Mouse (Mus musculus) stomach, postnatal 0 days (tissue): Measurements from ENCODE around the gene Dnmt3l.

Experiments
- CTCF ChIP-seq: IDR thresholded peaks from 2 replicates; pipeline ENCODE4 v1.5.1; 2016; ENCODE audit warnings: antibody characterized with exemption, low read depth, mild to moderate bottlenecking, moderate library complexity
- EP300 ChIP-seq: optimal IDR thresholded peaks from 2 replicates; pipeline ENCODE3; 2016; ENCODE audit warnings: antibody characterized with exemption

DNA sequence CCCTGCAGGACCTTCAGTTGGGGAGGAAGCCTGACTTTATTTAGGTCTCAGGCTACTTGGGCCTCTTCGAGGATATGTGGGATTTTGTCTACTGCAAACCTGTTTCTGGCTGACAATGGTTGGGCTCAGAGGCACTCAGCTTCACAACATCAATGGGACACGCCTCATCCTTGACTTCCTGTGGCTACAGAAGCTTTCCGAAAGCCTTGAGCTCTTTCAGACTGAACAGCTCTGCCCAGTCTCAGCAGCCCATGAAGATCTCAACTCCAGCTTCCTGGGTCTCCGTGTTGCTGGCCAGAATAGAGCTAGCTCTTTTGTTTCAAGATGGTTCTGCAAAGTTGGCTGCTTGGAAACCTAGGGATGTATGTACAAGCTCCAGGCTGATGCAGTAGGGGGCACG lies 36.5 kb downstream of the Dnmt3l start:
- no peak for TF ChIP-seq CTCF
- TF ChIP-seq EP300, result no peak
